Mouse (Mus musculus) midbrain, embryonic 16.5 days (tissue): ENCODE data around the gene Morf4l2. TPM values are rescaled to one million over a fixed set of nuclear protein-coding genes. Genes with fewer than 3 reads are reported as not detected.
"Not testable (repeated sequence)": the region's sequence is repeated elsewhere in the genome, so short reads cannot be mapped to it uniquely, and the experiment has no call there.

Experiments
- ATAC-seq: fragments of 200-750 bp; cut with Nextera tagmentation; 2 replicates; pipeline ENCODE4 v1.8.0; 2017; ENCODE audit warnings: moderate TSS enrichment
- H3K27ac ChIP-seq: fragments of 300-500 bp; sonication (generic); 2 replicates; pipeline ENCODE4 v1.5.1; 2014; ENCODE audit warnings: mild to moderate bottlenecking, low read length, mixed read lengths
- H3K27me3 ChIP-seq: fragments of 300-500 bp; sonication (generic); 2 replicates; pipeline ENCODE4 v1.6.1; 2014; ENCODE audit warnings: low read depth, low read length, mixed read lengths; ENCODE audit not compliant: control insufficient read depth, insufficient read depth
- H3K36me3 ChIP-seq: fragments of 300-500 bp; sonication (generic); 2 replicates; pipeline ENCODE4 v1.6.1; 2014; ENCODE audit warnings: mild to moderate bottlenecking, low read length, moderate library complexity, mixed read lengths; ENCODE audit not compliant: control insufficient read depth, insufficient read depth
- H3K4me1 ChIP-seq: fragments of 300-500 bp; sonication (generic); 2 replicates; pipeline ENCODE4 v1.6.1; 2014; ENCODE audit warnings: mild to moderate bottlenecking, low read length, mixed read lengths; ENCODE audit not compliant: control insufficient read depth, insufficient read depth
- H3K4me2 ChIP-seq: fragments of 300-500 bp; sonication (generic); 2 replicates; pipeline ENCODE4 v1.6.1; 2014; ENCODE audit warnings: mild to moderate bottlenecking, low read length, mixed read lengths
- H3K4me3 ChIP-seq: fragments of 300-500 bp; sonication (generic); 2 replicates; pipeline ENCODE4 v1.5.1; 2014; ENCODE audit warnings: low read depth, mild to moderate bottlenecking, low read length, moderate library complexity, mixed read lengths
- H3K9ac ChIP-seq: fragments of 300-500 bp; sonication (generic); 2 replicates; pipeline ENCODE4 v1.6.1; 2014; ENCODE audit warnings: low read depth, low read length, mixed read lengths
- H3K9me3 ChIP-seq: fragments of 300-500 bp; sonication (generic); replicated peaks from 2 replicates; pipeline ENCODE4 v1.6.1; 2014; ENCODE audit warnings: mild to moderate bottlenecking, low read length, mixed read lengths; ENCODE audit not compliant: control insufficient read depth, poor library complexity, severe bottlenecking
- WGBS: fragments of 180-500 bp; shearing (Covaris S2); extraction: QIAGEN DNeasy Blood & Tissue Kit; methylation state at CpG from one replicate; pipeline ENCODE4 v1.1.7; 2014; 5-methylcytosine and 5-hydroxymethylcytosine counted together
- polyA plus RNA-seq: library from polyadenylated mRNA; unstranded; fragments of >200 nt; fragmentation: Nextera tagmentation; extraction: Ambion mirVana; gene quantifications from 2 replicates; pipeline ENCODE4 v1.2.1, GENCODE M21; 2015

Morf4l2 gene
- polyA plus RNA-seq, 1 experiment from 2014 or later: 612 TPM

- Histone ChIP-seq H3K4me1 (peaks cover 2% of the 10 kb centered on the region; the same call in 1 of the 2 replicates), H3K4me2 (peak overlapping the region; percentile 70), H3K36me3 (no peaks in the 10 kb centered on the region), H3K9me3 (no peaks in the 10 kb centered on the region), H3K27ac (peak overlapping the region; percentile 96), H3K4me3 (peak overlapping the region; percentile 48), H3K9ac (peak overlapping the region; percentile 78), H3K27me3 (no peaks in the 10 kb centered on the region)
- ATAC-seq: peak; percentile 42; the same call in 1 of the 2 replicates
- WGBS: 18% methylated on average over 14 of the region's 14 CpGs
These were observed 34.7 kb downstream of the Morf4l2 start for GRCm38 (mm10) chrX:136708782-136709181.

GRCm38 (mm10) chrX:136708168-136708681, 35.3 kb downstream of the Morf4l2 start:
- Histone ChIP-seq H3K9me3 (no peaks in the 10 kb centered on the region), H3K9ac (peak overlapping the region; percentile 78), H3K4me3 (peak overlapping the region; percentile 48), H3K27ac (peak overlapping the region; percentile 96), H3K36me3 (no peaks in the 10 kb centered on the region), H3K27me3 (no peaks in the 10 kb centered on the region), H3K4me2 (peak overlapping the region; percentile 70), H3K4me1 (peaks cover 2% of the 10 kb centered on the region; the same call in 1 of the 2 replicates)
- ATAC-seq: peak; percentile 92
- WGBS: 13% methylated on average over 18 of the region's 18 CpGs

DNA sequence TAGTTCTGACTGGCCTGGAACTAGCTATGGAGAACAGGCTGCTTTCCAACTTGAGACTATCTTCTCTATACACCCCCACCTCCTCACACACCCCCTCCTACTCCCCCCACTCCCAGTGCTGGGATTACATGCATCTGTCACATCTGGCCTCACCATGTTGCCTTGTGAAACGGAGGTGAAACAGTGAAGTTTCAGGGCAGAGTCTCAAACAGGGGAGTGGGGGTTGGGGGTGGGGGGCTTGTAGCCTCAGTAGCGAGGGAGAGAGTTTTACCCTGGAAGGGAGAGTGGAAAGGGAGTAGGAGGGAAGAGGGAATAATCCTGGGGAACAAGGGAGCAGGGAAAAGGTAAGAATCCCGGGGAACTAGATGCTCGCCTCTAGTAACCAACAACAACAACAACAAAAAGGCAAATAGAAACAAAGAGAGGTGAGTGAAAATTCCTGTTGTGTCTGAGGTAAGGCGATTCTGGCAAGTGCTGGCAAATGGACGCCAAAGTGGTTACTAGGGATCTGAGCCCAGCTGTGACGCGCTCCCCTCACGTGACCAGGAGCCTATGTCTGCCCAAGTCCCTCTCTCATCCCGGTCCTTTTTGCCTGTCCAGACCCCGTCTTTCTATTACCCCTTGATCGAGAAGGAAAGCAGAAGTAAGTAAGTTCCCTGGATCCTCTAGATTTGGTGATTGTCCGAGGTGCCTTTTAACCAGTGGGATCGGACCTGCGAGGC, 35.9 kb downstream of the Morf4l2 start, which contains the start of gene Tceal1:
TSS of gene Tceal1 (plus strand) at position 537 of the 722 bp plus-strand sequence.
- H3K4me1 ChIP-seq: peaks cover 2% of the 10 kb centered on the region; the same call in 1 of the 2 replicates
- H3K36me3 ChIP-seq: no peaks in the 10 kb centered on the region
- peak within 1 kb of the TSS; percentile 70 for H3K4me2 ChIP-seq
- H3K9ac ChIP-seq: peak within 1 kb of the TSS; percentile 78
- peak; percentile 96 for ATAC-seq
- peak within 1 kb of the TSS; percentile 48 for H3K4me3 ChIP-seq
- no peaks in the 10 kb centered on the region for H3K27me3 ChIP-seq
- H3K9me3 ChIP-seq: no peaks in the 10 kb centered on the region
- H3K27ac ChIP-seq: peak within 1 kb of the TSS; percentile 96
- WGBS: 20% methylated on average over 15 of the region's 15 CpGs

DNA sequence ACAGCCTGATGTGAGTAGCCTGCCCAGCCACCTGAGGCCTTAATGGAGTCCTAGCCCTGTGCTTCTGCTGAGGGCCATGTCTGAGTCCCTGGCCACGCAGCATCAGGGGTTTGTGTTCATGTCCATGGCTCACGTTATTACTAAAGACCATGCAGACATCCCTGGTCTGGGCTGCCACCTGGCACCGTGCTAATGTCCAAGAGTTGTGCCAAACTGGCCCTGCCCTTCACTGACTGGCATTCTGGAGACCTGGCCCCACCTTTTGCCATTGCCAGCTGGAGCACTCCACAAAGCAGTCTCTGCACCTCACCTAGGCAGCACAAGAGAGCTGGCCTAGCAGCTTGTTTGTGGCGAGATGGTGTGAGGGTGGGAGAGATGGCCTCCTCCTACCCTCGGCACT, 50.3 kb downstream of the Morf4l2 start:
- Histone ChIP-seq H3K9me3 (no peaks in the 10 kb centered on the region), H3K4me3 (no peak overlapping the region), H3K36me3 (no peaks in the 10 kb centered on the region), H3K4me2 (no peak overlapping the region), H3K4me1 (0 out of 2 replicates have a peak, but pooled peaks cover 3% of the 10 kb centered on the region), H3K9ac (no peak overlapping the region), H3K27ac (no peak overlapping the region), H3K27me3 (no peaks in the 10 kb centered on the region)
- WGBS: 77% methylated on average over 5 of the region's 5 CpGs
- 0 out of 2 replicates have a peak, but pooled peaks have one; percentile 19 for ATAC-seq

- Histone ChIP-seq H3K4me3 (no peak overlapping the region), H3K27me3 (no peaks in the 10 kb centered on the region), H3K9me3 (no peaks in the 10 kb centered on the region), H3K27ac (peak overlapping the region; percentile 75), H3K36me3 (no peaks in the 10 kb centered on the region), H3K4me1 (0 out of 2 replicates have a peak, but pooled peaks cover 3% of the 10 kb centered on the region), H3K9ac (no peak overlapping the region), H3K4me2 (no peak overlapping the region)
- WGBS: 59% methylated on average over 4 of the region's 4 CpGs
- peak; percentile 68 for ATAC-seq
These were observed 51.2 kb downstream of the Morf4l2 start for GRCm38 (mm10) chrX:136692294-136692675.

DNA sequence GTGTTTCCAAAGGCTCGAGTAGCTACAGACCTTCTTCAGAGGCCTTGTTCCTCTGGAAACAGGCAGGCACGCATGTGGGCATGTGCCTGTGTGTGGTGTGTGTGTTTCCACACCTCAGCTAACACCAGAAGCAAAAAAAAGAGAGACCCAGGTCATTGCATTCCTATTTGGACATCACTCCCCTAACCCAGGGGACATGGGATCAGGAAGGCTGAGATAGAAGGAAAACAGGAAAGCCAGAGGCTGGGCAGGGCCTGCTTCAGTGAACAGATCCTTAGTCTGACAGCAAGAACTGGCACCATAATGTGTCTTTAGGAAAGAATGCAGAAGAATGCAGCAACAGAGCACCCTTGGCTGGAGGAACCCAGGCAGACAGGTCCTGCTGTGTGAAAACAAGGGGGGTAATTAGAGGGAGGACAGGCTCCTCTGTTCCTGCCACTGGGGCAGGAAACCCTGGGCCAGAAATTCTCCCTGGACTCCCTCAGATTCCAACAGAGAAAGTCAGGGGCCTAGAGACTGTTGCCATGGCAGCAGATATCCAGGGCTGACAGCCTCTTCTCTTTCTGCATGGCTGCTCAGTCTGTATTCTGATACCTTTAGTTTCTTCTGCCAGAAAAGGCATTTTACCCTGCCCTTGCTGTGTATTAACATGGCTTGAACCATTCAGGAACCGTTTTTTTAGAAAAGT, 51.7 kb downstream of the Morf4l2 start:
- peak overlapping the region; percentile 78 for H3K27ac ChIP-seq
- 23% methylated on average over 3 of the region's 3 CpGs for WGBS
- not testable (repeated sequence) for H3K4me3 ChIP-seq, H3K27me3 ChIP-seq, H3K9ac ChIP-seq, H3K4me2 ChIP-seq, H3K36me3 ChIP-seq, H3K9me3 ChIP-seq, H3K4me1 ChIP-seq
- peak; percentile 95 for ATAC-seq

Other genes starting within 250 kb of the Morf4l2 start
- not detected in 2 replicates for gene Kir3dl1, start 225.7 kb downstream of the Morf4l2 start, polyA plus RNA-seq
- gene Kir3dl2, start 199.6 kb downstream of the Morf4l2 start, polyA plus RNA-seq: 0.62 TPM in 2 replicates
- gene Tceal3, start 152.8 kb downstream of the Morf4l2 start, polyA plus RNA-seq: 106 and 114 TPM in 2 replicates
- gene Tceal1, start 35.7 kb downstream of the Morf4l2 start, polyA plus RNA-seq: 25.0 and 29.3 TPM in 2 replicates
- gene Glra4, start 36.5 kb upstream of the Morf4l2 start, polyA plus RNA-seq: not detected in 2 replicates
- 13.5 and 17.5 TPM in 2 replicates for gene Plp1, start 79.0 kb upstream of the Morf4l2 start, polyA plus RNA-seq
- 29.6 and 29.9 TPM in 2 replicates for gene Rab9b, start 125.1 kb upstream of the Morf4l2 start, polyA plus RNA-seq
- gene H2bfm, start 183.6 kb upstream of the Morf4l2 start, polyA plus RNA-seq: not detected in 2 replicates
- 80.7 and 96.3 TPM in 2 replicates for gene Tmsb15b2, start 231.8 kb upstream of the Morf4l2 start, polyA plus RNA-seq
- gene Tmsb15l, start 233.2 kb upstream of the Morf4l2 start, polyA plus RNA-seq: 6.3 and 7.0 TPM in 2 replicates
- gene Tmsb15b1, start 233.2 kb upstream of the Morf4l2 start, polyA plus RNA-seq: 28.5 and 30.3 TPM in 2 replicates
- 473 and 553 TPM in 2 replicates for gene Zcchc18, start 249.5 kb upstream of the Morf4l2 start, polyA plus RNA-seq